Mouse (Mus musculus) gastrocnemius, adult 8-10 months (tissue): ENCODE measurements at regions not wholly inside any gene's neighbourhood (a gene's known extent, or its start where the extent isn't known, plus 50 kb on each side); places are given as distances from the start of the nearest gene placed in this dataset.

ENCODE experiments used
- DNase-seq, 2 experiments: peaks; one replicate each; pipeline ENCODE4 v3.0.0; 2022; ENCODE audit warnings: low spot score in 2 of 2

GRCm38 (mm10) chr2:45197955-45198631 is 80.9 kb upstream of the Zeb2 start:
- DNase-seq: no peak

GRCm38 (mm10) chr2:45197342-45197741 is 80.1 kb upstream of the Zeb2 start:
- no peak for DNase-seq

- DNase-seq: no peak
Measured at GRCm38 (mm10) chr2:45196511-45196910, 79.3 kb upstream of the Zeb2 start.

- no peak for DNase-seq
Measured at GRCm38 (mm10) chr2:45194335-45194734, 77.1 kb upstream of the Zeb2 start.

GRCm38 (mm10) chr2:45185621-45185999 is 68.4 kb upstream of the Zeb2 start:
- no peak for DNase-seq

- DNase-seq: no peak
Measured at GRCm38 (mm10) chr2:45184704-45185620, 67.8 kb upstream of the Zeb2 start.

- DNase-seq: no peak
Measured at GRCm38 (mm10) chr2:45184149-45184548, 67.0 kb upstream of the Zeb2 start.

GRCm38 (mm10) chr2:45182876-45183275 is 65.7 kb upstream of the Zeb2 start:
- DNase-seq: no peak

GRCm38 (mm10) chr2:45181552-45181951 is 64.4 kb upstream of the Zeb2 start:
- no peak for DNase-seq

GRCm38 (mm10) chr2:45178849-45179453 is 61.8 kb upstream of the Zeb2 start:
- DNase-seq: no peak

GRCm38 (mm10) chr2:45172382-45172781 is 55.2 kb upstream of the Zeb2 start:
- no peak for DNase-seq

GRCm38 (mm10) chr2:45171520-45172173 is 54.5 kb upstream of the Zeb2 start:
- DNase-seq: no peak

- no peak for DNase-seq
Measured at GRCm38 (mm10) chr2:45170272-45170671, 53.1 kb upstream of the Zeb2 start.

- DNase-seq: no peak
Measured at GRCm38 (mm10) chr2:45169429-45170070, 52.4 kb upstream of the Zeb2 start.

- DNase-seq: no peak
Measured at GRCm38 (mm10) chr2:45168606-45169005, 51.4 kb upstream of the Zeb2 start.
